Comparison of ENCODE assay signal across 12 mouse cellular contexts in genomic region chr15:86116421-86116820, GRCm38 (mm10). TPM values are rescaled to one million over a fixed set of nuclear protein-coding genes. Genes with fewer than 3 reads are reported as not detected.
A peak's percentile ranks its signal among the peaks of the same experiment; 100 is the strongest.
DNase-seq lines count a peak whose midpoint lies in the region; ATAC-seq and TF ChIP-seq lines count a peak whose summit lies in the region.
"Had no signal": no experiment of that assay in that cellular context is flagged by ENCODE, and none has a peak within 500 bp of the region (broad histone marks: within the 10 kb centered on the region; RNA-seq: fewer than 3 reads in every experiment).

No protein-coding gene starts in this region.

- ATAC-seq in midbrain, embryonic 15.5 days (replicated peaks) = no peak
- ATAC-seq in heart, embryonic 13.5 days (ENCODE audit: extremely low read depth, insufficient number of reproducible peaks, low FRiP score, low TSS enrichment) = no peak
- no peak for ATAC-seq in activated CD4-positive, CD25-positive, alpha-beta regulatory T cell, adult 4 months
- ATAC-seq: intestine, embryonic 15.5 days; Patski had no signal

- H3K36me3 ChIP-seq in midbrain, embryonic 10.5 days = peaks cover 32% of the 10 kb centered on the region
- H3K36me3 ChIP-seq in midbrain, embryonic 15.5 days (replicated peaks) = peaks cover 11% of the 10 kb centered on the region; the same call in 1 of the 2 replicates
- H3K36me3 ChIP-seq in heart, embryonic 13.5 days = peaks cover 32% of the 10 kb centered on the region
- H3K36me3 ChIP-seq in small intestine, adult 2 months (ENCODE audit: control insufficient read depth, insufficient read depth, low read length) = peaks cover 21% of the 10 kb centered on the region

- H3K9me3 ChIP-seq in midbrain, embryonic 10.5 days (replicated peaks) = no peaks in the 10 kb centered on the region
- H3K9me3 ChIP-seq in midbrain, embryonic 15.5 days = no peaks in the 10 kb centered on the region
- no peaks in the 10 kb centered on the region for H3K9me3 ChIP-seq in heart, embryonic 13.5 days
- H3K9me3 ChIP-seq: intestine, embryonic 15.5 days had no signal

- WGBS in midbrain, embryonic 10.5 days = 69% methylated on average over 5 of the region's 5 CpGs
- WGBS in midbrain, embryonic 15.5 days = 74% methylated on average over 5 of the region's 5 CpGs
- WGBS in heart, embryonic 13.5 days = 20% methylated on average over 5 of the region's 5 CpGs
- WGBS in small intestine, adult 2 months = 65% methylated on average over 5 of the region's 5 CpGs

- H3K4me2 ChIP-seq in midbrain, embryonic 15.5 days = no peak overlapping the region
- no peak overlapping the region for H3K4me2 ChIP-seq in heart, embryonic 13.5 days
- H3K4me2 ChIP-seq: intestine, embryonic 15.5 days had no signal

- no peak overlapping the region for H3K4me3 ChIP-seq in midbrain, embryonic 10.5 days
- no peak overlapping the region for H3K4me3 ChIP-seq in midbrain, embryonic 15.5 days
- H3K4me3 ChIP-seq in heart, embryonic 13.5 days = no peak overlapping the region
- H3K4me3 ChIP-seq in small intestine, adult 2 months (ENCODE audit: low read depth, low read length) = no peak overlapping the region
- H3K4me3 ChIP-seq: intestine, embryonic 15.5 days; myocyte had no signal

- DNase-seq in heart, adult 11 months = peak; percentile 98
- DNase-seq in heart, postnatal 25 days (ENCODE audit: low spot score) = no peak
- DNase-seq in midbrain, embryonic 10.5 days (ENCODE audit: low spot score) = no peak
- no peak for DNase-seq in c-Kit-positive CD71-positive TER-119-positive erythroid progenitor cells, embryonic 14.5 days (ENCODE audit: low spot score)

- no peak for TF ChIP-seq POLR2A in small intestine, adult 2 months (IDR thresholded peaks at IDR 0.05; ENCODE audit: low read depth, low read length)

- intact Hi-C loops in heart, postnatal 25 days (cut with DNase I) = no loop called here

- no peak for TF ChIP-seq CTCF in small intestine, adult 2 months (IDR thresholded peaks at IDR 0.05; ENCODE audit: extremely low read depth, insufficient read length, insufficient replicate concordance, low read depth, low read length)

- H3K27me3 ChIP-seq in midbrain, embryonic 10.5 days (ENCODE audit: low read depth, poor library complexity, severe bottlenecking) = no peaks in the 10 kb centered on the region; the same call in 1 of the 2 replicates
- H3K27me3 ChIP-seq in midbrain, embryonic 15.5 days (replicated peaks) = no peaks in the 10 kb centered on the region
- no peaks in the 10 kb centered on the region for H3K27me3 ChIP-seq in heart, embryonic 13.5 days (replicated peaks)
- no peaks in the 10 kb centered on the region for H3K27me3 ChIP-seq in small intestine, adult 2 months (ENCODE audit: control insufficient read depth, insufficient read depth, low read length)
- H3K27me3 ChIP-seq: intestine, embryonic 15.5 days; Patski had no signal

- peak overlapping the region; percentile 24 for H3K27ac ChIP-seq in midbrain, embryonic 10.5 days (replicated peaks)
- no peak overlapping the region for H3K27ac ChIP-seq in midbrain, embryonic 15.5 days
- peak overlapping the region; percentile 16; the same call in 1 of the 2 replicates for H3K27ac ChIP-seq in heart, embryonic 13.5 days (replicated peaks)
- 0 out of 2 replicates have a peak overlapping the region, but pooled peaks have one; percentile 5 for H3K27ac ChIP-seq in small intestine, adult 2 months (ENCODE audit: insufficient read depth, low read depth, low read length)
- H3K27ac ChIP-seq: intestine, embryonic 15.5 days; stomach, postnatal 0 days had no signal

- H3K9ac ChIP-seq in midbrain, embryonic 15.5 days = no peak overlapping the region
- H3K9ac ChIP-seq in heart, embryonic 13.5 days = peak overlapping the region; percentile 61
- H3K9ac ChIP-seq: intestine, embryonic 15.5 days had no signal

- peaks cover 47% of the 10 kb centered on the region for H3K4me1 ChIP-seq in midbrain, embryonic 10.5 days
- peaks cover 25% of the 10 kb centered on the region for H3K4me1 ChIP-seq in midbrain, embryonic 15.5 days
- H3K4me1 ChIP-seq in heart, embryonic 13.5 days = peaks cover 60% of the 10 kb centered on the region
- H3K4me1 ChIP-seq in small intestine, adult 2 months (ENCODE audit: control insufficient read depth, insufficient read depth, insufficient read length, low read length) = peaks cover 15% of the 10 kb centered on the region

RNA-seq across cellular contexts. Expression of gene Gramd4, which starts 58.9 kb away (rescaled TPM):
- 10 to 100 TPM; 30.4 to 34.7 TPM for total RNA-seq in heart, postnatal 25 days (2021)
- polyA plus RNA-seq in midbrain, embryonic 10.5 days (2016; fragmentation: Nextera tagmentation; extraction: Ambion mirVana) = 14.3 and 16.7 TPM in 2 replicates
- 41.0 and 41.7 TPM in 2 replicates for polyA plus RNA-seq in midbrain, embryonic 15.5 days (2015; fragmentation: Nextera tagmentation; extraction: Ambion mirVana)
- polyA plus RNA-seq in heart, embryonic 13.5 days (2015; fragmentation: Nextera tagmentation; extraction: Ambion mirVana) = 11.9 and 12.2 TPM in 2 replicates
- polyA plus RNA-seq in small intestine, adult 2 months (2012; rRNA removed) = 10.5 and 25.1 TPM in 2 replicates
- 10 to 100 TPM; 20.5 to 22.7 TPM for polyA plus RNA-seq in activated CD4-positive, CD25-positive, alpha-beta regulatory T cell, adult 4 months (2017; shearing (Covaris generic))
